Mouse (Mus musculus) mature B cell (primary cell): ENCODE data around the gene Pir.

Source experiments
- in situ Hi-C: fragments of 300-500 bp; cut with MboI; formaldehyde crosslinking; loops from 2 replicates; pipeline ENCODE4 v1.14.3; 2019

The Pir gene

GRCm38 (mm10) chrX:164338591-164338990 lies 69.4 kb downstream of the Pir start:
- in situ Hi-C loops, result no loop called here

GRCm38 (mm10) chrX:164345359-164345938 lies 76.3 kb downstream of the Pir start:
- in situ Hi-C loops, result no loop called here

- in situ Hi-C loops, result no loop called here
Observed at GRCm38 (mm10) chrX:164348937-164349336, 79.8 kb downstream of the Pir start.

- in situ Hi-C loops, result no loop called here
Observed at GRCm38 (mm10) chrX:164365153-164365865, 96.1 kb downstream of the Pir start.

GRCm38 (mm10) chrX:164370576-164370975 lies 101.4 kb downstream of the Pir start:
- in situ Hi-C loops, result no loop called here

- in situ Hi-C loops, result no loop called here
Observed at GRCm38 (mm10) chrX:164373081-164373480, 103.9 kb downstream of the Pir start, which contains the start of gene Vegfd. Gene Vegfd, plus strand, starts transcription at chrX:164373378.

- in situ Hi-C loops, result no loop called here
Observed at GRCm38 (mm10) chrX:164374586-164374985, 105.4 kb downstream of the Pir start.

- in situ Hi-C loops, result no loop called here
Observed at GRCm38 (mm10) chrX:164379721-164380120, 110.5 kb downstream of the Pir start.

- in situ Hi-C loops, result no loop called here
Observed at GRCm38 (mm10) chrX:164381618-164382408, 112.6 kb downstream of the Pir start.

GRCm38 (mm10) chrX:164394091-164394490 lies 124.9 kb downstream of the Pir start:
- in situ Hi-C loops, result no loop called here

- in situ Hi-C loops, result no loop called here
Observed at GRCm38 (mm10) chrX:164398456-164398855, 129.3 kb downstream of the Pir start.

- in situ Hi-C loops, result loop anchor here (25.0 kb wide), 1 partner anchor 218 kb away; no protein-coding TSS in a partner anchor
Observed at GRCm38 (mm10) chrX:164405080-164405649, 136.0 kb downstream of the Pir start.

GRCm38 (mm10) chrX:164406133-164407022 lies 137.2 kb downstream of the Pir start:
- in situ Hi-C loops, result loop anchor here (25.0 kb wide), 1 partner anchor 219 kb away; no protein-coding TSS in a partner anchor

GRCm38 (mm10) chrX:164408301-164408927 lies 139.2 kb downstream of the Pir start:
- in situ Hi-C loops, result loop anchor here (25.0 kb wide), 1 partner anchor 221 kb away; no protein-coding TSS in a partner anchor

- in situ Hi-C loops, result loop anchor here (25.0 kb wide), 1 partner anchor 223 kb away; no protein-coding TSS in a partner anchor
Observed at GRCm38 (mm10) chrX:164410562-164410961, 141.4 kb downstream of the Pir start.

GRCm38 (mm10) chrX:164416803-164417202 lies 147.6 kb downstream of the Pir start:
- in situ Hi-C loops, result loop anchor here (25.0 kb wide), 1 partner anchor 230 kb away; no protein-coding TSS in a partner anchor

- in situ Hi-C loops, result loop anchor here (25.0 kb wide), 1 partner anchor 231 kb away; no protein-coding TSS in a partner anchor
Observed at GRCm38 (mm10) chrX:164418008-164418407, 148.8 kb downstream of the Pir start.

GRCm38 (mm10) chrX:164419471-164419939 lies 150.3 kb downstream of the Pir start, which contains the start of gene Piga:
Gene Piga, plus strand, starts transcription at chrX:164419787.
- in situ Hi-C loops, result loop anchor here (25.0 kb wide), 1 partner anchor 232 kb away; no protein-coding TSS in a partner anchor

- in situ Hi-C loops, result loop anchor here (25.0 kb wide), 1 partner anchor 233 kb away; no protein-coding TSS in a partner anchor
Observed at GRCm38 (mm10) chrX:164419955-164420354, 150.8 kb downstream of the Pir start.

- in situ Hi-C loops, result loop anchor here (25.0 kb wide), 1 partner anchor 233 kb away; no protein-coding TSS in a partner anchor
Observed at GRCm38 (mm10) chrX:164420518-164420917, 151.3 kb downstream of the Pir start.
